Mouse (Mus musculus): ENCODE results near the gene Cenpf.

DNA sequence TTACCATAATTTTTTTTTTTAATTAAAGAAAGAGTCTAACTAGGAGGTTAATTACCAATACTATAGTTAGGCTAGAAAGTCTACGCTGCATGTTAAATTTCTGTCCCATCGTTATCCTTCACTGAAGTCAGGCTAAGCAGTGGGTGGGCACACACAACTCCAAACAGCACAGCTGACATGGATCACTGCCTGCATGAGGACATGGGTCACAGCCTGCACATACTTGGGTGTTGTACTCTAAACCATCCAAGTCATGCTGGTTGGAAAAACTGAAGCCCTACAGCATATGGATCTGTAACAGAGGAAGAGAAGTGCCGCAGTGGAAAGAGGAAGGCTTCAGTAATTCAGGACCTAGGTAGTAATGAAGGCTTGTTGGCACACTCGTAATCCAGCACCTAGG, 76.1 kb downstream of the Cenpf start:
- TF ChIP-seq CTCF (IDR thresholded peaks at IDR 0.05; ENCODE audit: low read depth, low read length) (no peak), POLR2A (IDR thresholded peaks at IDR 0.05; ENCODE audit: extremely low read depth, insufficient read depth, low read length) (no peak)

All from liver, adult 2 months (tissue).